Mouse (Mus musculus) adrenal gland (tissue): ENCODE data around the gene Aloxe3.

Source experiments
- intact Hi-C: fragments of 180-260 bp; cut with DNase I; formaldehyde crosslinking; loops from one replicate; pipeline ENCODE4 v1.15.1; 2025

The Aloxe3 gene

GRCm38 (mm10) chr11:69123056-69123692 lies 2.5 kb upstream of the Aloxe3 start:
- intact Hi-C loops = no loop called here

- intact Hi-C loops = loop anchor here (2.0 kb wide), 1 partner anchor 83 kb away; no protein-coding TSS in a partner anchor
These were observed 1.8 kb upstream of the Aloxe3 start for GRCm38 (mm10) chr11:69123693-69124497.

GRCm38 (mm10) chr11:69124498-69124847 lies 1.2 kb upstream of the Aloxe3 start:
- intact Hi-C loops = loop anchor here (2.0 kb wide), 1 partner anchor 84 kb away; no protein-coding TSS in a partner anchor

GRCm38 (mm10) chr11:69125041-69125851 lies 450 bp upstream of the Aloxe3 start:
- intact Hi-C loops = loop anchor here (2.0 kb wide), 1 partner anchor 84 kb away; no protein-coding TSS in a partner anchor

GRCm38 (mm10) chr11:69125919-69126705 lies 416 bp downstream of the Aloxe3 start:
- intact Hi-C loops = loop anchor here (2.0 kb wide), 2 partner anchors 23 to 85 kb away; no protein-coding TSS in a partner anchor

GRCm38 (mm10) chr11:69126706-69127095 lies 1.0 kb downstream of the Aloxe3 start:
- intact Hi-C loops = loop anchor here (2.0 kb wide), 1 partner anchor 22 kb away; no protein-coding TSS in a partner anchor

- intact Hi-C loops = no loop called here
These were observed 2.9 kb downstream of the Aloxe3 start for GRCm38 (mm10) chr11:69128426-69129122.

- intact Hi-C loops = no loop called here
These were observed 7.8 kb downstream of the Aloxe3 start for GRCm38 (mm10) chr11:69133566-69133922.

- intact Hi-C loops = no loop called here
These were observed 8.4 kb downstream of the Aloxe3 start for GRCm38 (mm10) chr11:69133923-69134621.

GRCm38 (mm10) chr11:69134622-69134968 lies 8.9 kb downstream of the Aloxe3 start:
- intact Hi-C loops = no loop called here

GRCm38 (mm10) chr11:69135361-69135760 lies 9.7 kb downstream of the Aloxe3 start:
- intact Hi-C loops = no loop called here

- intact Hi-C loops = no loop called here
These were observed 21.9 kb downstream of the Aloxe3 start for GRCm38 (mm10) chr11:69147546-69147945.

GRCm38 (mm10) chr11:69148451-69148960 lies 22.8 kb downstream of the Aloxe3 start:
- intact Hi-C loops = loop anchor here (2.0 kb wide), 1 partner anchor 22 kb away; no protein-coding TSS in a partner anchor

- intact Hi-C loops = loop anchor here (2.0 kb wide), 1 partner anchor 23 kb away; no protein-coding TSS in a partner anchor
These were observed 24.0 kb downstream of the Aloxe3 start for GRCm38 (mm10) chr11:69149728-69150127.

- intact Hi-C loops = no loop called here
These were observed 24.7 kb downstream of the Aloxe3 start for GRCm38 (mm10) chr11:69150444-69150843.

- intact Hi-C loops = no loop called here
These were observed 25.3 kb downstream of the Aloxe3 start for GRCm38 (mm10) chr11:69151004-69151403.

- intact Hi-C loops = no loop called here
These were observed 28.1 kb downstream of the Aloxe3 start for GRCm38 (mm10) chr11:69153831-69154230.

GRCm38 (mm10) chr11:69155351-69155750 lies 29.7 kb downstream of the Aloxe3 start:
- intact Hi-C loops = no loop called here

- intact Hi-C loops = no loop called here
These were observed 31.1 kb downstream of the Aloxe3 start, which contains the start of gene Alox12b for GRCm38 (mm10) chr11:69156800-69157199. TSS of gene Alox12b (plus strand) at chr11:69156989.
